Mouse (Mus musculus) c-Kit-negative CD71-positive TER-119-positive erythroid progenitor cells, embryonic 14.5 days (primary cell): ENCODE measurements around the gene Pimreg.

ENCODE experiments used
- DNase-seq: peaks from one replicate; pipeline ENCODE4 v3.0.0-alpha.2; 2013; ENCODE audit warnings: low read depth, low spot score

Pimreg gene

GRCm38 (mm10) chr11:72029143-72029542 is 12.7 kb upstream of the Pimreg start:
- DNase-seq = no peak

- no peak for DNase-seq
Measured at GRCm38 (mm10) chr11:72031353-72031752, 10.5 kb upstream of the Pimreg start.

- DNase-seq = no peak
Measured at GRCm38 (mm10) chr11:72032091-72032490, 9.7 kb upstream of the Pimreg start.

GRCm38 (mm10) chr11:72032589-72032988 is 9.2 kb upstream of the Pimreg start:
- no peak for DNase-seq

GRCm38 (mm10) chr11:72037409-72037808 is 4.4 kb upstream of the Pimreg start, which contains the start of gene Aipl1:
Gene Aipl1, minus strand, starts transcription at chr11:72037509.
- DNase-seq = no peak

- DNase-seq = peak; percentile 33
Measured at GRCm38 (mm10) chr11:72037996-72038395, 3.8 kb upstream of the Pimreg start.

- DNase-seq = no peak
Measured at GRCm38 (mm10) chr11:72039599-72040386, 2.0 kb upstream of the Pimreg start.

- DNase-seq = no peak
Measured at GRCm38 (mm10) chr11:72041290-72041767, 503 bp upstream of the Pimreg start.

- DNase-seq = no peak
Measured at GRCm38 (mm10) chr11:72042631-72043030, 799 bp downstream of the Pimreg start.

GRCm38 (mm10) chr11:72044231-72044630 is 2.4 kb downstream of the Pimreg start:
- DNase-seq = no peak

GRCm38 (mm10) chr11:72048730-72049129 is 6.9 kb downstream of the Pimreg start:
- DNase-seq = no peak

GRCm38 (mm10) chr11:72049171-72049759 is 7.4 kb downstream of the Pimreg start:
- no peak for DNase-seq

GRCm38 (mm10) chr11:72050168-72050894 is 8.5 kb downstream of the Pimreg start:
- DNase-seq = no peak

- DNase-seq = no peak
Measured at GRCm38 (mm10) chr11:72050895-72051858, 9.3 kb downstream of the Pimreg start.

- no peak for DNase-seq
Measured at GRCm38 (mm10) chr11:72052221-72052620, 10.4 kb downstream of the Pimreg start.

GRCm38 (mm10) chr11:72052636-72053035 is 10.8 kb downstream of the Pimreg start:
- DNase-seq = peak; percentile 6

GRCm38 (mm10) chr11:72055176-72055575 is 13.3 kb downstream of the Pimreg start:
- no peak for DNase-seq

- no peak for DNase-seq
Measured at GRCm38 (mm10) chr11:72057166-72057565, 15.3 kb downstream of the Pimreg start.

- no peak for DNase-seq
Measured at GRCm38 (mm10) chr11:72060416-72060815, 18.6 kb downstream of the Pimreg start.

- no peak for DNase-seq
Measured at GRCm38 (mm10) chr11:72061093-72061620, 19.3 kb downstream of the Pimreg start.

- DNase-seq = no peak
Measured at GRCm38 (mm10) chr11:72064414-72064813, 22.6 kb downstream of the Pimreg start.
